Mouse (Mus musculus): ENCODE measurements around the gene Mapk8ip1.

Mapk8ip1 gene

DNA sequence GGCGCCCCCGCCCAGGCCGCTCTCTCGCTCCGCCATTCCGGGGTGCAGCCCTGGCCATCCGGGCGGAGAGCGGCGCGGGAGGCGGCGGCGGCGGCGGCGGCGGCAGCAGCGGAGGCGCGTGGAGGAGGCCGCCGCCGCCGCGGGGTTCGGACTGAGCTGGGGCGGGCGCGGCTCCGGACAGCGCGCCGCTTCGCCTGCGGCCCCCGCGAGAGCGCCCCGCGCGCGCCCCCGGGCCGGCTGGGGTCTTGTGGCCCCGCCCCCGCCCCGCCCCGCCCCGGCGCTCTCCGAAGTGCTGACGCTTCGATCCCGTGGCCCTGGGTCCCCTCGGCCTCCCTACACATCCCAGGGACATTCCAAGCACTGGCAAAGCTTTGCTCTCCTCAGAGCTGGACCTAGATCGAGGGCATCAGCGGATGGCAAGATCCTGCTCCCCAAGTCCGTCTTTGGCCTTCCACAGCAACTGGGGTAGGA, at the start of gene Mapk8ip1:
Mapk8ip1 (minus strand) TSS at position 173 of the 471 bp plus-strand sequence.
- DNase-seq, result peak; percentile 13

DNA sequence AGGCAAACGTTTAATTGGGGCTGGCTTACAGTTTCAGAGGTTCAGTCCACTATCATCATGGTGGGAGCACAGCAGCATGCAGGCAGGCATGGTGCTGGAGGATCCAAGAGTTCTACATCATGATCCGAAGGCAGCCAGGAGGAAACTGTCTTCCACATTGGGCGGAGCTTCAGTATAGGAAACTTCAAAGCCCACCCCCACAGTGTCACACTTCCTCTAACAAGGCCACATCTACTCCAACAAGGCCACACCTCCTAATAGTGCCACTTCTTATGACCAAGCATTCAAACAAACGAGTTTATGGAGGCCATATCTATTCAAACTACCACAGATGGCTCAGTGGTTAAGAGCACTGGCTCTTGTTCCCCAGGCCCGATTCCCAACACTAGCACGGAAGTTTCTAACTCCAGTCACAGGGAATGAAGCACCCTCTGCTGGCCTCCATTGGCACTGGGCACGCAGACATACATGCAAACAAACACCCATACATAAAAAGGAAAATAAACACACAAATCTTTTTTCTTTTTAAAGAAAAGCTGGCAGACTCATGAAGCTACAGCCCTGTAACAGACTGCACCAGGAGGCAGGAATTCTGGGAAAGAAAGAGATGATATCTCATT, 46.2 kb upstream of the Mapk8ip1 start:
- no peak for DNase-seq

DNA sequence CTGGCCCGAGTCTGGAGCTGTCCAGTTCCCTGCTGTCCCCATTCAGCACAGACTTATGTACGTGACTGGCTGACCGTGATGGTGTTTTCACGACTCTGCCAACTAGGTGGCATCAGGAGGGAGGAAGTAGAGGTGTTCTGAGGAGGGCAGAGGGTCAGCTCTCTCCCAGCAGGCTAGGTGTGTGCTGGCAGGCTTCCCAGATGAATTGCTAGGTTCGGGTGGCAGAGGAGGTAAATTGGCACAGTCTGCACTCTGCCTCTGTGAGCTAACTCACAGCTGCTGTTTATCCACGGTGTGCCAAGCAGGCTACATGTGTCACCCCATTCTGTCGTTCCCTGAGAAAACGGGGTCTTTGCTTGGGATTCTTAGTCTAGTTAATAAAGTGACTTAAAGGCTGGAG, 45.6 kb upstream of the Mapk8ip1 start:
- DNase-seq, result peak; percentile 28

DNA sequence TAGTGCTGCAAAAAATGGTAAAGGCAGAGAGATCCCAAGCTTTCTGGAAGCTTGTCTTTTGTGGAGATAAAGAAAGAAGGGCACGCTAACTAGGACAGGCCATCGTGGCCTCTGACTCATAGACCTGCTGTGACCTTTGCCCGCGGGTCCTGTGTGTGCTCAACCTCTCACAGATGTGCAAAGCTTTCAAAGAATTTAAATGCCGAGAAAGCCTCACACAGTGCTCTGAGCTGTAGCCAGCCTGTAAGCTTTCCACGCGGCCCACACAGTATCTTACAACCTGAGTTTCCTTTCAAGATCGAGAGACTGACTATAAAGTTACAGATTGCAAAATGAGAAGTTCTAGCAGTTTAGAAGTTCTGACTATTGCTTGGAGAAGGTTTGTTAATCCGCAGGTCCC, 44.8 kb upstream of the Mapk8ip1 start:
- no peak for DNase-seq

DNA sequence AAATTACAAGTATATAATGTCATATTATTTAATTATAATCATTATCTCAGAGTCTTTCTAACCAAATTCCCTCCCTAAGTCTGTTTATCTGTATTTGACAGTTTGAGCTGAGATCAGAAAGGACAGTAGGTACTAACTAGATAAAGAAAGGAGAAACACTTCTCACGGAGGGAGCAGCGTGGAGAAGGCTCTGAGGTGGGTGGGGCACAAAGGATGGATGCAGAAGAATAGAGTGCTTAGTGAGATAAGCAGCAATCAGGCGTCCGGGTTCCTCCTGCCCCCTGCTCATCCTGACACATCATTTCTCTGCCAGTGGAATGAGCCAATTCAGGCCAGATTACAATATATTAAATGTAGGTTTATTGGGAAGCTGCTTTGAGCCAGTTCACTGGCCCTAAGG, 43.3 kb upstream of the Mapk8ip1 start:
- DNase-seq, result no peak

DNA sequence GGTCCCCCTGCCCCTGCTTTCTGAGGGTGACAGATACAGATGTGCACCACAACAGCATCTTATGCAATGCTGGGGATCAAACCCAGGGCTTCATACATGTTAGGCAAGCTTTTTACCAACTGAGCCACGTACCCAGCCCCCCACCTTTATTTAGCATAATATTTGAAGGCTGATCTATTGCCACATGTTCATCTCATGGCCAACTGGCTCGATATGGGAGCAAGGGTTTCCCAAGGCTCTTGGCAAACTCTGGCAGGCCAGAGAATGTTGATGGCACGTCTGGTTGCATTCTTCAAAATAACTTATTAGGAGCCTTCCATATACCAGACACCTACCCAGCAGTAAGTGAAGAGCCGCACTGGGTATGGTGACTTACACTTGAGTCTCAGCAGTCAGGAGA, 42.2 kb upstream of the Mapk8ip1 start:
- DNase-seq, result no peak

DNA sequence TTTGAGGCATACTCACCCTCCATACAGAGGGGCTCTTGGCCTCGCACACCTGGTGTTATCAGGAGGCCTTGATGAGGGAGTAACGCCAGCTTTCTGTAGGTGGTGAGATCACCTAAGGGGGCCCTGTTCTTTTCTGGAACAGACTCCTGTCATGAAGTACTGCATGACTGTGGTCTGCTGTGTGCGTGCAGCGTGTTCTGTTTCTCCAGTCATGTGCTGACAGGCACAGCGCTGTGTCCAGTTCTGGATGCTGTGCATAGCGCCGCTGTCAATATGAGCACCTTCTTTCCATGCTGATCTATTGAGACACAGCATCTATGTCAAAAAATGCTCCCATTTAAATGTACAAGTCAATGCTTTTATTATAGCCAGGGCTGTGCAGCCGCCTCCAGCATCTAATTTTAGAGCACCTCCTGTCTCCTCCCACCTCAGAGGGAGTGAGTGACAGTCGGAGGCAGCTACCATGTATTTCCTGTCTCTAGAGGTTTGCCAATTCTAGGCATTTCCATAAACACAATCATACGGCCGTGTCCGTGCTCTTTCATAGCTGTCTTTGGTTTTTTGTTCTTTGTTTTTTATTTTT, 41.4 kb upstream of the Mapk8ip1 start:
- DNase-seq, result no peak

DNA sequence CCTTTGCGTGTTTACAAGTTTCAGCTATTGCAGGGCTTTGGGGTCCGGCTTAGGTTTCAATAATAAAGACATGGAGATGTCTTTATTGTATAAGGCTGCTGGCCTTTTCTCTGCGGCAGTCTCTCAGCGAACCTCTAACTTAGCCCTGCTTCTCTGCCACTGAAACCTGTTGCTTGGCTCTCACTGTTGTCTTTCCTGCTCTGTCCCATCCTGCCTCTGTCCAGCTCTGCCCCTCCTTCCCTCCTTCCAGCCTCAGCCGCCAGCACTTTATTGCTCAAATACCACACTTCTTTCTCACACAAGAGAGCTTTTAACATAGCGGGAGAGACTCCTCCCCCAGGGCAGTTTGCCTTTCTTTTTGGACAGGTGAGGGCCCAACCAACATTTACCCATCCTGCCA, 39.4 kb upstream of the Mapk8ip1 start:
- no peak for DNase-seq

DNA sequence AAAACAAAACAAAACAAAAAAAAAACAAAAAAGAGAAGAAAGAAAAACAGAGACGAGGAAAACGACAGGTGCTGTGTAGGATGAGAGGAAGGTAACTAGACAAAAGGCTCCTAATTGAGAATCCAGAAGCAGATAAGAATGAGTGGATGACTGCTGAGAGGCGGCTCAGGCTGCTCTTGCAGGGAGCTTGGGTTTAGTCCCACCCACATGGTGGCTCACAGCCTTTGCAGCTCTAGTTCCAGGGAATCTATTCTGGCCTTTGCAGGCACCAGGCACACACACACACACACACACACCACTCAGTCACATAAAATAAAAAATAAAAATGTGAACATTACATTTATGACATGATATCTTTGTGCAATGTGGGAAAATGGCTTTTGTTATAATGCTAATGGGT, 37.5 kb upstream of the Mapk8ip1 start:
- DNase-seq, result no peak

DNA sequence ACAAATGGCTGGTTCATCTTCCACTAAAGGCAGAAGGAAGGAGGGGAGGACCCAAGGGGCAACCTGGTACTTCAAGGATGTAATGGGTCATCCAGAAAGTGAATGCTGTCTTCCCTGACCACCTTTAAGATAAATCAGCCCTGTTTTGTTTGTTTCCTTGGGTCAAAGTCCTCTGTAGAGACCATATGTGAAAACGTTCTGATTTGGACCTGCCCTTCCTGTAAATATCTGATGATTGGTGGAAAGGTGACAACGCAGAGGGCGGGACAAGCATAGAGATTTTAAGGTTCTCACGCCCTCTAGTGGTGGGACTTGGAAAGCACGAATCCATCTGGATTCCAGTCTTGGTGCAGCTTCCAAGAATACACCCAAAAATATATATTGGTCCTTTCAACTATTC, 36.8 kb upstream of the Mapk8ip1 start:
- DNase-seq, result peak; percentile 91

DNA sequence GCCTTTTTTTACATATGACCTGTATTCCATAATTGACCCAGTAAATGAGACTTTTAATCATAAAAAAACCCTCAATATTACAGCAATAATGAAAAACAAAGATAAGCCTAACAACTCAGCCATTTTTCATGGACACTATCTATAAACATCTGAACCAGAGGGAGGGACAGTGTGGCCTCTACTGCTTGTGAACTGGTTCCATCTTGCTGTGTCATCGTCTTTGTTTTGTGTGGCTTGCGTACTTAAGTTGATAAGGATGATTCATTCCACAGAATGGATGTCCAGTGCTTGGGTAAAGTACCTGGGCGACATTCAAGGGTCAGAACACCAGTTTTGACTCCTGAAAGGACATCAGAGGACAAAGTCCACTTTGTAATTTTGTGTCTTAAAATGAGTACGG, 36.3 kb upstream of the Mapk8ip1 start:
- no peak for DNase-seq

DNA sequence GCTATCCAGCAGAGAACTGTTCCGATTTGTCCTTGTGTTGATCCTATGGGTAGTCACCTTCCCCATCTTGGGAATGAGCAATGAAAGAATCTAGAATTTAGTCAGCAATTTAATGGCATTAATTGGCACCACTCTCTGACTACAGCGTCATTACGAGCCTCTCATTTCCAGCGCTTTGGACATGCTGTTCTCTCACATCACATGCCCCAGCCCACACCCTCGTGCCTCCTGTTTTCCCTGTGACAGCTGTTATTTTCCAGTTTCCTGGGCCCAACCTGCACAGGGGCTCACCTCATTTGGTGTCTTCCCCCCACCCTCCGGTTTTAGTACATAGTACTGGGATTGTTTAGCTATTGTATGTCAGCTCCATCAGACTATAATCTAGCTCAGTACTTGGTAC, 34.0 kb upstream of the Mapk8ip1 start:
- no peak for DNase-seq

DNA sequence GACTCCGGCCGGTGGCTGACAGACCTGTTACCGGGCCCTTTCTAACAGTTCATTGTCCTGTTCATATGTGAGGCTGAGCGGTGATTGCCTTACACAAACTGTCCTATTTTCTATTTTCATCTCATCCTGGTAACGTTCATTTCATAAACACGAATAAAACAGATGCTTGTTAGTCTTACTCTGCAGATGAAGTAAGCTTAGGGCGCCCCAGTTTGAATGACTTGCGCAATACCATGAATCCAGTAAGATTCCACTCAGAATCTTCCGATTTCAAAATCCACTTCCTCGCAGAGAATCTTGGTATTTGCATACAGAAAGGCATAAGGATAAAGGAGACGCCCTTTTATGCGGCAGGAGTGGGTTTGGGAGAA, 33.3 kb upstream of the Mapk8ip1 start:
- DNase-seq, result no peak

DNA sequence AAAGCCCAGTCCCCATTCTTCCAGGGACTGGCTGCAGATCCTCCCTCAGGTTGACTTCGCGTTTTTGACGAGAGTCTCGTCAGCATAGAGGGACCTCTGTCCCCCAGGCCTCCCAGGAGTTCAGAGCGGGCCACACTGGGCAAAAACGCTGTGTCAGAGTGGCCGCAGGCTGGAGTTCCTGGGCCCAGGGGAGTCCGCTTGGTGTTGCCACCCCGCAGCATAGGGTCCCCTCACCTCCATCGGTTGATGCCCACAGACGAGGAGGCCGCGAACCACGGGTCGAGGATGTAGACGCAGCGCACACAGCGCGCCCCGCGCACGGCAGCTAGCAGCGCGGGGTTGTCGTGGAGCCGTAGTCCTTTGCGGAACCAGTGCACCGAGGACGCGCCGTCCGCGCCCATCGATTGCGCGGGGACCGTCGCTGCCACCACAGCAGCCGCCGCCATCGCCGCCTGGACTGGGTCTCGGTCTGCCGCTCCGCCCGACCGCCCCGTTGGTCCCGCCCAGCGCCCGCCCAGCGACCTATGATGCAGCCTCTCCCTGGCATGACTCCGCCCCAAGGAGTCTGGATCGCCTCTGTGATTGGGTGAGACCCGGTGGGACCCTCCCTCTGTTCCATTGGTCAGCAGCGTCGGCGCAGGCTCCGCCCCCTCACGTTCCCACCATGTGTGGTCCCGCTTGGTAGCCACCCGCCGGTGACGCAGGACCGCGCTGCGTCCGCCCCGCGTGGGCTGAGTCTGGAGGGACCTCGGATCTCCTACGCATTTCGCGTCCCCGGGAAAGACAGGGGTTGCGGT, 32.7 kb upstream of the Mapk8ip1 start, which contains the start of gene Cry2:
Cry2 (minus strand) TSS at position 466 of the 797 bp plus-strand sequence.
- DNase-seq, result peak; percentile 99

DNA sequence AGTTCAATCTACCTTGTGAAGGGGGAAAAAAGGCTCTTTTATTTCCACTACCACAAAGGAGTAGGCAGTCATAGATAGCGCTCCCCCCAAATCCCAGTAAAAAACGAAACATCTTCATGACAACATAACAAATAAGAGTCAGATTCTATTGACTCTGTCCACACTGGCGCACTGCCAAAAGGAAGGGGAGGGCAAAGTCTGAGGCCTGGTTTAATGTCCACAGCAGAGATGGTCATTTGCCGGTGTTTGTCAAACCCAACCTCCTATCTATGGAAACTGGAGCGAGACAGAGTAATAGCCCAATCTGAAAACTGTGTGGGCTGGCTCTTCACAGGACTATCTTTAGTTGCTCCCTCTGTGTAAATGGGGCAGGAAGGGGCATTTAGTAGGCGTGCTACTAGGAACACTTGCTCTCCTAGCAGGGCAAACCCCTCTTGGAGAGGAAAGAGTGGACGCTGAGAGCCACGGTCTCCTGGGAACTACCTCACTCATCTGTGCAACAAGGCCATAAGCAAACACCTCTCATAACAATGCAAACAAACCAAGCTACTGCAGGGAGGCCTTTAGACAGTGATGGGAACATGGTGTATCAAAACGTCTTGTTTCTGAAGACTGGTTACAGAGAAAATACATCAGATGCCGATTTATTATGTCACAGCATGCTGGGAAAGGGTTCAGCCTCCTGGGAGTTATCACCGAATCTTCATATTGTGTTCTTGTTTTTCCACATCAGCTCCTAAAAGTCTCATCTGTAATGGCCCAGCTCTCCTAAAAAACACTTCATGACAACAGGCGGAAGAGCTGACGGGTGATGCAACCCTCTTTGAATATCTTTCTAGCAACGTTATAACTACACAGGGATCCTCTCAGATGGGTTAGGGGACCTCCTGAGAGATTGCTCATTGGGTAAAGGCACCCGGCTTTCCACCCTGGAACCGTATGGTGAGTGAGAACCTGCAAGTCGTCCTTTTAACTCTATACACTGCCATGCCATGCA, 31.5 kb upstream of the Mapk8ip1 start:
- peak; percentile 83 for DNase-seq

DNA sequence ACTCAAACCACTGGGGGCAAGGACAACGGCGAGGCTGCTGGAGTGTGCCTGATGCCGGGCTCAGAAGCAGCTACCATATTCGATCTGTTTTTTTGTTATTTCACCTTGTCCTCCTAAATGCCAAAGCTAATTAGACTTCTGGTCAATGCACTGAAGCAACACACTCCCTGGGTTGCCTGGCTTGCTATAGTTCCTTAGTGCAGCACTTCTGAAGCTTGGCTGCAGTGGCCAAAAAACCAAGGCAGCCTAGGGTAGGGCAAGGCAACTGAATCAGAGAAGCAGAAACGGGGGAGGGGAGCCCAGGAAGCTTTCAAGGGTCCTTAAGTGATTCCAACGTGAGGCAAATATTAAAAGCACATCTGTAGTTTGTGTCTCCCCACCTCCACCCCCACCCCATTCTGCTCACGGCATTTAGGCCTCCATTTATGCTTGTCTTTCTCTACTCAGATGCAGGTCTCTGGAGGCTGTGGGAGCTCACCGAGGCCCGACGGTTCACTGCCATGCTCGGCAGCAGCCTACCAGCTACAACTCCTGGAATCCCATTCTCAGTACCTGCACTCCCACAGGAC, 30.6 kb upstream of the Mapk8ip1 start:
- DNase-seq, result peak; percentile 20

DNA sequence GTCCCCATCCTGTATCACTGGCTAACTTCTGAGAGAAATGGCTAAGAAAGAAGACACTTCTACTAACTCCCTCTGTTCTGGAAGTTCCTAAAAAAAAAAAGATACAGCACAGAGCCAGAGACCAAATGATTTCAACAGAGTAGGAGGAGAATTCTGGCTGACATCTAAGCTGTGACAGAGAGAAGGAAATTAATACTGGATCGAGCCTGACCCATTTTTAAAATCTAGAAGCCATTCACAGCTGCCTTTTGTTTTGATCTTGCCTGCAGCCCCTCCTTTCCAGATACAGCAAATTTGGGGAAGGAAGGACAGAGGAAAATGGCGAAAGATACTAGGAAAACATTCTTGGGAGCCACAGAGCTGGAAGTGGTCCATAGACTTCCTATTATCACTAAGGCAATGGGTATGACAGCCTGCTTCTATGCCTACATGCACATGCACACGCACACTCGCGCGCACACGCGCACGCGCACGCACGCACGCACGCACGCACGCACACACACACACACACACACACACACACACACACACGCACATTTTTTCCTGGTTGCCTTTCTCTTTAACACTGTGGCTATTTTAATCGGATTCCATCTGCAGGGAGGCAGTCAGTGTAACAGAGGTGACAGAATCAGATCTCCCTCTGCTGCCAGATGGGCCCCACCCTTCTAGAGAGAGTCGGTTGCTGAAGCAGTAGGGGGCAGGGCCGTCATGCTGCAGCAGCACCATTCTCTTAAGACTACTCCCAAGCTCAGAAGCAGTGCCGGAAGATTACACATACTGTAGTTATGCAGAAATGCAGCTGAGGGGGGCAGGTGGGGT, 29.9 kb upstream of the Mapk8ip1 start:
- peak; percentile 84 for DNase-seq

DNA sequence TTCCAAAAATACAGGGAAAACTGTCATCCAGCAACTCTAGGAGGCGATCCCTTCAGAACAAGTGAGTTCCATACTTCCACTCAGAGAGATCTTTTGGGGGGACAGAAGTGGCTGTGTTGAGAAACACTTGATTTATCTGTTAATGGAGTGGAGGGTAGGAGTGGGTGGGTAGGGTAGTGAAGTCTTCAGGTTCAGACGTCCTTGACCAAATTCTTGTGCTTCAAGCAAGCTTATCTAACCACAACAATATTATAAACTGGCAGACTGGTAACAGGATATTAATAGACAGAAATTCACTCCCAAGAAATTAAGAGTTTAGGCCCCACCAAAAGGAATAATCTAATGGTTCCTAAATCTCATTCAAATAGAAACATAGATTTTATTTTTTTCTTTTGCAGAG, 29.0 kb upstream of the Mapk8ip1 start:
- no peak for DNase-seq

DNA sequence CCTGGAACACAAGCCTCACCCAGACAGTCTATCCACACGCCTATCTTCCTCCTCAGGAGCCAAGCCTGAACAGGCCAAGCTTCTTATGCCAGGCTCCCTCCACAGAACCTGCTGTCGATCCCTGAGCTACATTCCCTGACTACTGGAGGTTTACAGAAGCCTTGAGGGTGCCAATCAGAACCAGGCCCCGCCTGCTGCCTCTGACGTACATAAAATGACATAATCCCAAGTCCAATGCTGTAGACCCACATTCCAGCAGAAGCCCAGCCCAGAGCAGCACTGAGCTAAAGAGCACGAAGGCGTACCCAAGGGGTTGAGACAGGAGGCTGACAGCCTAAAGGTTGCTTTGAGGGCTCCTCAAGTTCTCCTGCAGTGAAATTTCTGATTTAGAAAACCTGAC, 26.8 kb upstream of the Mapk8ip1 start:
- DNase-seq, result peak; percentile 94

DNA sequence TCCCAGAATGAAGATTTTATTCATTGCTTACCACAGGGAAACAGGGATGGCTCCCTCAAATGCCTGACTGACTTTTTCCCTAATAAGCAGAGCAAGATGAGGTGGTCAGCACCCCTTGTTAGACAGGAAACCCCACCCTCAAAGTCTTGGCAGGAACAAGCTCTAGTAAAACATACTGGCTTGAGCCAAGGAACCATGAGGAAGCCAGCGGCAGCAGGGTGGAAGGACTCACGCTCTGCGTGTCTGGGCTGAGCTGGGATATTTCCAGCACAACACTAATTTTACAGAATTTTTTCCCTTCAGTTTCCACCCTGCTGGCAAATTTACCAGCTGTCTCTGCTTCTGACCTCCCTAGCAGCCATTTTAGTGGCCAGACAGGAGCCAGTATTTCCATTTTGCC, 25.4 kb upstream of the Mapk8ip1 start:
- DNase-seq, result peak; percentile 78

DNA sequence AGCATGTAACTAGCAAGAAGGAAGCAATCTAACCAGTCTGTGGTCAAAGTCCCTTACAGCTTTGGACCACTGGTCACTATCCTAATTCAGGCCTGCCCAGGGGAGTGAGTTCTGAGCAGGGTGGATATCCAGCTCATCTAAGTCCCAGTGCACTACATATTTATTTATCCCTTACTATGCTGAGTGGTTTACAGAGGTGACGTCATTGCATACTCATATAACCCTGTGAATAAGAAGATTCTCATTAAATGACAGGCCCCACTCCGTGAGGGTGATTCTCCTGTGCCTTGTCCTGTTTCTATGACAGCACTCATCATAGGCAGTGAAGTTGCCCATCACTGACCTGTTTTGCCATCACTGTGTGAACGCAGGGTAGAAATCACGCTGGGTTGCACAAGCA, 24.3 kb upstream of the Mapk8ip1 start:
- DNase-seq, result no peak
